Mouse (Mus musculus): ENCODE results near the gene Plk3. TPM values are rescaled to one million over a fixed set of nuclear protein-coding genes. Genes with fewer than 3 reads are reported as not detected.

The Plk3 gene
- polyA plus RNA-seq, 1 experiment from 2014 or later = 5.3 TPM

GRCm38 (mm10) chr4:117125910-117126674 lies 7.7 kb downstream of the Plk3 start:
- H3K4me1 ChIP-seq (replicated peaks; ENCODE audit: control insufficient read depth, insufficient read depth, low read length) = 0 out of 2 replicates have a peak, but pooled peaks cover 9% of the 10 kb centered on the region
- no peaks in the 10 kb centered on the region for H3K27me3 ChIP-seq (replicated peaks; ENCODE audit: control insufficient read depth, insufficient read depth, low read length)
- peaks cover 20% of the 10 kb centered on the region for H3K36me3 ChIP-seq (ENCODE audit: control insufficient read depth, insufficient read depth)
- 0 out of 2 replicates have a peak, but pooled peaks have one; percentile 5 for TF ChIP-seq CTCF (IDR thresholded peaks at IDR 0.05; ENCODE audit: low read depth)
- H3K27ac ChIP-seq (ENCODE audit: low read depth, low read length) = peak overlapping the region; percentile 84
- H3K9ac ChIP-seq (ENCODE audit: low read depth, low read length) = peak overlapping the region; percentile 13; the same call in 1 of the 2 replicates
- no peak overlapping the region for H3K4me3 ChIP-seq (ENCODE audit: low read depth, low read length)
- H3K4me2 ChIP-seq (replicated peaks; ENCODE audit: low read depth) = no peak overlapping the region
- no peaks in the 10 kb centered on the region for H3K9me3 ChIP-seq (ENCODE audit: control insufficient read depth)
- ATAC-seq = peak; percentile 76
- 44% methylated on average over 15 of the region's 15 CpGs for WGBS

- Histone ChIP-seq H3K27ac (ENCODE audit: low read depth, low read length) (peak within 1 kb of the TSS; percentile 84), H3K4me2 (replicated peaks; ENCODE audit: low read depth) (0 out of 2 replicates have a peak within 1 kb of the TSS, but pooled peaks have one; percentile 4), H3K36me3 (ENCODE audit: control insufficient read depth, insufficient read depth) (peaks cover 20% of the 10 kb centered on the region), H3K4me1 (replicated peaks; ENCODE audit: control insufficient read depth, insufficient read depth, low read length) (0 out of 2 replicates have a peak, but pooled peaks cover 9% of the 10 kb centered on the region), H3K9me3 (ENCODE audit: control insufficient read depth) (no peaks in the 10 kb centered on the region), H3K27me3 (replicated peaks; ENCODE audit: control insufficient read depth, insufficient read depth, low read length) (no peaks in the 10 kb centered on the region), H3K9ac (ENCODE audit: low read depth, low read length) (peak within 1 kb of the TSS; percentile 13; the same call in 1 of the 2 replicates), H3K4me3 (ENCODE audit: low read depth, low read length) (no peak within 1 kb of the TSS)
- WGBS = 35% methylated on average over 8 of the region's 8 CpGs
- no peak for ATAC-seq
- no peak for TF ChIP-seq CTCF (IDR thresholded peaks at IDR 0.05; ENCODE audit: low read depth)
Measured at GRCm38 (mm10) chr4:117125348-117125909, 8.3 kb downstream of the Plk3 start, which contains the start of gene Btbd19. Btbd19 (minus strand) TSS chr4:117125725.

- no peak for TF ChIP-seq CTCF (IDR thresholded peaks at IDR 0.05; ENCODE audit: low read depth)
- Histone ChIP-seq H3K36me3 (ENCODE audit: control insufficient read depth, insufficient read depth) (peaks cover 19% of the 10 kb centered on the region), H3K4me1 (replicated peaks; ENCODE audit: control insufficient read depth, insufficient read depth, low read length) (0 out of 2 replicates have a peak, but pooled peaks cover 9% of the 10 kb centered on the region), H3K9ac (ENCODE audit: low read depth, low read length) (no peak overlapping the region; the same call in 1 of the 2 replicates), H3K4me3 (ENCODE audit: low read depth, low read length) (no peak overlapping the region), H3K4me2 (replicated peaks; ENCODE audit: low read depth) (0 out of 2 replicates have a peak overlapping the region, but pooled peaks have one; percentile 4), H3K27ac (ENCODE audit: low read depth, low read length) (peak overlapping the region; percentile 84), H3K27me3 (replicated peaks; ENCODE audit: control insufficient read depth, insufficient read depth, low read length) (no peaks in the 10 kb centered on the region), H3K9me3 (ENCODE audit: control insufficient read depth) (no peaks in the 10 kb centered on the region)
- no peak for ATAC-seq
- WGBS = 54% methylated on average over 14 of the region's 14 CpGs
Measured at GRCm38 (mm10) chr4:117124518-117125347, 9.0 kb downstream of the Plk3 start.

- H3K9ac ChIP-seq (ENCODE audit: low read depth, low read length) = no peak overlapping the region; the same call in 1 of the 2 replicates
- 76% methylated on average over 3 of the region's 3 CpGs for WGBS
- H3K27ac ChIP-seq (ENCODE audit: low read depth, low read length) = no peak overlapping the region
Measured at GRCm38 (mm10) chr4:117124218-117124517, 9.6 kb downstream of the Plk3 start.

GRCm38 (mm10) chr4:117123546-117124217 lies 10.1 kb downstream of the Plk3 start:
- H3K4me1 ChIP-seq (replicated peaks; ENCODE audit: control insufficient read depth, insufficient read depth, low read length) = 0 out of 2 replicates have a peak, but pooled peaks cover 9% of the 10 kb centered on the region
- 77% methylated on average over 7 of the region's 9 CpGs for WGBS
- no peak for ATAC-seq
- no peak overlapping the region for H3K27ac ChIP-seq (ENCODE audit: low read depth, low read length)
- H3K4me2 ChIP-seq (replicated peaks; ENCODE audit: low read depth) = no peak overlapping the region
- H3K9ac ChIP-seq (ENCODE audit: low read depth, low read length) = no peak overlapping the region
- no peak for TF ChIP-seq CTCF (IDR thresholded peaks at IDR 0.05; ENCODE audit: low read depth)
- H3K36me3 ChIP-seq (ENCODE audit: control insufficient read depth, insufficient read depth) = peaks cover 8% of the 10 kb centered on the region
- H3K4me3 ChIP-seq (ENCODE audit: low read depth, low read length) = no peak overlapping the region
- no peaks in the 10 kb centered on the region for H3K27me3 ChIP-seq (replicated peaks; ENCODE audit: control insufficient read depth, insufficient read depth, low read length)
- no peaks in the 10 kb centered on the region for H3K9me3 ChIP-seq (ENCODE audit: control insufficient read depth)

More at GRCm38 (mm10) chr4:117124218-117124517, 9.6 kb downstream of the Plk3 start:
- H3K9me3 ChIP-seq (ENCODE audit: control insufficient read depth) = no peaks in the 10 kb centered on the region
- ATAC-seq = no peak
- H3K4me1 ChIP-seq (replicated peaks; ENCODE audit: control insufficient read depth, insufficient read depth, low read length) = 0 out of 2 replicates have a peak, but pooled peaks cover 9% of the 10 kb centered on the region
- TF ChIP-seq CTCF (IDR thresholded peaks at IDR 0.05; ENCODE audit: low read depth) = no peak
- peaks cover 13% of the 10 kb centered on the region for H3K36me3 ChIP-seq (ENCODE audit: control insufficient read depth, insufficient read depth)
- no peak overlapping the region for H3K4me2 ChIP-seq (replicated peaks; ENCODE audit: low read depth)
- H3K4me3 ChIP-seq (ENCODE audit: low read depth, low read length) = no peak overlapping the region
- H3K27me3 ChIP-seq (replicated peaks; ENCODE audit: control insufficient read depth, insufficient read depth, low read length) = no peaks in the 10 kb centered on the region
